Mouse (Mus musculus): ENCODE results near the gene Gm6217.
A peak's percentile ranks its signal among the peaks of the same experiment; 100 is the strongest.
"Not testable (repeated sequence)": the region's sequence is repeated elsewhere in the genome, so short reads cannot be mapped to it uniquely, and the experiment has no call there.

The Gm6217 gene

DNA sequence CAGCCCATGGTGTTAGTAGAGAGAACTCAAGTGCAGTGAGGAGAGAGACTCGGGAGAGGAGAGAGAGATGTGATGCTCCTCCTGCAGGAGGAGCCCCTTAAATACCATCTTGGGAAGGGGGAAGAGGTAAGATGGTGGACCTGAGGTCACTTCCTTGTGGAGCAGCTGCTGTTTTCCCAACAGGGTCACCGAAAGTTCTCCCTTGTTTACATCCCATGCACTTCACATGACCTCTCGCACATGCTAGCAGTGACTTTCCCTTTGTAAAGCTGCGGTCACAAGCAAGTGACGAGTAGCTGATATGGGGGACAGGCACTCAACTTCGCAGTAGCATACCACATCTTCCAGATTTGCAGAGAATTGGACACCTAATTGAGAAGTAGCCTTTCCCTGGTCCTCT lies at the start of gene Gm6217:
TSS of gene Gm6217 (minus strand) at position 74 of the 400 bp plus-strand sequence.
- not testable (repeated sequence) for DNase-seq

DNA sequence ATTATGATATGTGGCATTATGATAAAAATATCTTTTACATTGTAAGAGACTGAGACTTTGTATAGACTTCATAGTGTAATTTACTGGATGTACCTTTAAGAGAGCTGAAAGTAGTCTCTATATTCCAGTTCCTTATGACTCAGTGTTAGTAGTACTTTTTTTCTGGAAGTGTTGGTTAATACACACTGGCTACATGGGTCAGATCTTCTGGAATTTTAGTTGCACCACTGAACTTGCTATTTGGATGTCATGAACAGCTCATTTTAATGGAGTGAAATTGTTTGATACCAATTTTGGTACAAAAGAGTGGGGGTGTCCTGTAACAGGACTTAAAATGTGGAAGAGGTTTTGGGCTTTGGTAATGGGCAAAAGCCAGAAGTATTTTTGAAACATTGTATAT lies 46.6 kb upstream of the Gm6217 start:
- no peak for DNase-seq

DNA sequence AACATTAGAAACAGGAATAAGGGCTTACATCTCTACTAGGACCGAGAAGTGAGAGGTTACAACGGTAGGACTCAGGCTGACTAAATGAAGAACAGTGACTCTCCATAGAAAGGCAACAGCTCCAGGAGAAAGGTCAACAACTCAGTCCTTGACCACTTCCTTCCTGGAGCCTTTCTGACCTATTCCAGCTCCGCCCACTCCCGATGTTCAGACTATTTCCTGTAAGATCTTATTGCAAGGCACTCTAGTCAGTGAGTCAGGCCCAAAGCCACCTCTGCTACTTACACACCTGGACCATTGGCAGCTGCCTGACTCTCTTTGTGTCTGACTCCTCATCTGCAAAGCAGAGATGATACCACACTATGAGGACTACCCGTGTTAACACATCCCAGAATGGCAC lies 44.6 kb upstream of the Gm6217 start:
- peak; percentile 61 for DNase-seq

DNA sequence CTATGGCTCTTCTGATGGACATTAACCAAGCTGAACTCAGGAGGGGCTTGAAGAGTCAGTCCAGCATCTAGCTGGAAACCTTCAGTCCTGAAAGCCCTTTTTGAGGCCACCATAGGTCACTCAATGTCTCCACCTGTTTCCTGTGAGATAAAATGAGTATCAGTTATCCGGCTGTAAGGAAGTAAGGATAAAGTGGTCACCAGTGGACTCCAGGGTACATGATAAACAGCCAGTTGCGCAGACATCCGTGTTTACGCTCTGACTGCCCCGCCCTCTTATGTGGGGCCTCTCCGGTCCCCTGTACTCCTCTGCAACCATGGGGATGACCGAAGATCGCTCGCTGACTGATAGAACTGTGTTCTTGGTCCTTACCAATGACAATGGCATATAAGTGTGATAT lies 43.1 kb upstream of the Gm6217 start:
- peak; percentile 78 for DNase-seq

DNA sequence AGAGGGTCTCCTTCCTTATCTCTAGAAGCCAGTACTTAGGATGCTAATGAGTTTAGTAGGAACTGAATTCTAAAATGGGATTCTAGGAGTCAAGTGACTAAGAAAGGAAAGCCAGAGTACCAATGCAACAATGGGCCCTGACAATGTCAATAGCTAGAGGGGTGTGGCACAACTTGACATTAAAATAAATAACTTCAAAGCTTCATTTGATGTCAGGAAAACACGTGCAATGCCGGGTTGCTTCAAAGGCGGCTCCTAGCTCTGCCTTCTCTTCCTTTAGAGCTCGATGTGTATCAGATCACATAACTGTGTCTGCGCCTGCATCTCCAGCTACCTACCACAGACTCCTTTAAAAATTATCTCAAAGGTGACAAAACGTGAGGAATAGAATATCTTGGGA lies 42.7 kb upstream of the Gm6217 start:
- DNase-seq: peak; percentile 59

DNA sequence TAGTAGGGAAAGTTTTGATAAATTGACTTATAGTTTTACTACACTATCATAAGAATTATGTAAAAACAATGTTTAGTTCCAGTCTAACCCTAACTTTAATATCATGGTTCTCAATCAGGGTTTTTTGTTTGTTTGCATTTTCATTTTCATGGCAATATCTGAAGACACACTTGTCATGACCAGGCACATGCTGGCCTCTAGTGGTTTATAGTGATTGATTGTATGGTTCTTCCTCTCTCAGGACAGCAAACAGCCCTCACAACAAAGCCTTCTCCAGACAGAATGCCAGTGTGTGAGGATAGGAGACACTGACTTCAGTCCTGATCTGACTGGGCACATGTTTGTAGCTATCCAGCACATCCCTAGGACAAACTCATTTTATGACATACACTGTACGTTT lies 42.0 kb upstream of the Gm6217 start:
- DNase-seq: peak; percentile 43

DNA sequence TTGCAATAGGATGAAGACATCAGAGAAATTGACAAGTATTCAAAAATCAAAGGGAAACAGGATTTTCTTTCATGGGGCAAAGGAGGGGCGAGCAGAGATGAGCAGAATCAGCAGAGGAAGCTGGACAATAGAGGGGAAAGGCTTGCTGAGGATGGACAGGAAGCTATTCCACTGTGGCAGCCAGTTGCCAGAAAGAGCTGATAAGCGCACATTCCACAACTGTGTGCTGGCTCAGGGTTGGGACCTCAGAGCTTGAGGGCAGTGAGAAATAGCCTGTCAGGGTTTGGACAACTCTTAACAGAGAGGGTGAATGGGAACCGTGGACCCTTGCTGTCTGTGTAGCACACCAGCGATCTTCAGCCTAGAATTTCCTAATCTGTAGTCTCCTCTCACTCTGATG lies 40.8 kb upstream of the Gm6217 start:
- peak; percentile 66 for DNase-seq

DNA sequence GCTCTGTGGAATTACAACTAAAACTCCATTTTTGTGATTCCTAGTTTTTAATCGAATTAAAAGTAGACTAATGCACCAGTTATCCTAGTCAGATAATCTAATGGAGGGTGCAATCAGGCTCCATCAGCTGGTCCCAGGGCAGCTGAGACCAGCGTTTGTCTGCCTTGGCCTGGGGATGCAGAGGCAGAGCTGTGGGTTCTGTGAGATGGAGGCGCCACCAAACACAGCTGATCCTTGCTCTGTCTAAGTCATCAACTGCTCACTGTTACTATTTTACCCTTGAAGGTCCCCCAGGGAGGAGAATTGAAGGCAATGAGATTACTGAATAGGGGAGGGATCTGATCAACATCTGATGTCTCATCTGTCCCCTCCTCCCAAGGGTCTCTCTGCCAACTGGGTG lies 35.2 kb upstream of the Gm6217 start:
- DNase-seq: no peak

DNA sequence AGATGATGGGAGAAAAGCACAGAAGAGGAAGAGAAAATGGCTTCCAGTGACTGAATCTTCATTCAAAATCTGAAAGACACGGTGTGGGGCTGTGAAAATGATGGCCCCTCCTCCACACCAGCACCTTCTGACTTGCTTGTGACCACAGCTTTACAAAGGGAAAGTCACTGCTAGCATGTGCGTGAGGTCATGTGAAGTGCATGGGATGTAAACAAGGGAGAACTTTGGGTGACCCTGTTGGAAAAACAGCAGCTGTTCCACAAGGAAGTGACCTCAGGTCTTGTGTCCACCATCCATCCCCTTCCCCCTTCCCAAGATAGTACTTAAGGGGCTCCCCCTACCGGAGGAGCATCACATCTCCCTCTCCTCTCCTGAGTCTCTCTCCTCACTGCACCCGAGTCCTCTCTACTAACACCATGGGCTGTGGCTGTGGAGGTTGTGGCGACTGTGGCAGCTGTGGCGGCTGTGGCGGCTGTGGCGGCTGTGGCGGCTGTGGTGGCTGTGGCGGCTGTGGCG lies 28.7 kb upstream of the Gm6217 start, which contains the start of gene Gm47955:
TSS of gene Gm47955 (plus strand) at position 417 of the 516 bp plus-strand sequence.
- peak; percentile 10 for DNase-seq

DNA sequence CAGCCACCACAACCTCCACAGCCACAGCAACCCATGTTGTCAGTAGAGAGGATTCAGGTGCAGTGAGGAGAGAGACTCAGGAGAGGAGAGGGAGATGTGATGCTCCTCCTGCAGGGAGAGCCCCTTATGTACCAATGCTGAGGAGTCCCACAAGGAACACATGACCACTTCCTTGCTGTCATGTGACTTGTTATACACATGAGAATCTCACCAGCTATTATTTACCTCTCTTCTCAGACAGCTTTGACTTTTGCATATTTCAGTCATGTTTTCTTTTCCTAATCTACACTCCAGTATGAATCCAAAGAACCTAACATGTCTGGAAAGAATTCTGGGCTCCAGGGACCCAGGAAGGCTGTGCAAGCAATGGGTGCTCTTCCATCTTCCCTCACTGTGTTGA lies 24.7 kb upstream of the Gm6217 start, which contains the start of gene Gm7544:
TSS of gene Gm7544 (minus strand) at position 101 of the 400 bp plus-strand sequence.
- not testable (repeated sequence) for DNase-seq

DNA sequence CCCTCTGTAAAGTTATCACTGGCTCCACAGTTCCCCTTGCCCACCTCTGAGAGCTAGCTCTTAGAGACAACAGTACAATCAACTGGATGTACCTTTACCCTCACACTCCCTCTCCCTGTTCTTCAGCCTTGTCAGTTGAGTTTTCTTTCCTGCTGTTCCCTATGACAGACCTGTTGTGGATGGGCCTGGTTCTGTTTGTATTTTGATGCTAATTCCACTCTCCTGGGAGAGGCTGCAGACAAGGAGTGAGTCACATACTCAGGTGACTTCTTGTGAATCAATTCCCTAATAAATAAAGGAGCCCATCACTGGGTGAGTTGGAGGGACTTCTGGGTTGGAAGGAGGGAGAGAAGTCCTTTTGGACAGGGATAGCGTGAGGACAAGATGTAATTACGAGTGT lies 17.4 kb upstream of the Gm6217 start:
- DNase-seq: no peak

DNA sequence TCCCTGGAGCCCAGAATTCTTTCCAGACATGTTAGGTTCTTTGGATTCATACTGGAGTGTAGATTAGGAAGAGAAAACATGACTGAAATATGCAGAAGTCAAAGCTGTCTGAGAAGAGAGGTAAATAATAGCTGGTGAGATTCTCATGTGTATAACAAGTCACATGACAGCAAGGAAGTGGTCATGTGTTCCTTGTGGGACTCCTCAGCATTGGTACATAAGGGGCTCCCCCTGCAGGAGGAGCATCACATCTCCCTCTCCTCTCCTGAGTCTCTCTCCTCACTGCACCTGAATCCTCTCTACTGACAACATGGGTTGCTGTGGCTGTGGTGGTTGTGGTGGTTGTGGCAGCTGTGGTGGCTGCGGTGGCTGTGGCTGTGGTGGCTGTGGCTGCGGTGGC lies 14.8 kb upstream of the Gm6217 start:
- DNase-seq: not testable (repeated sequence)

DNA sequence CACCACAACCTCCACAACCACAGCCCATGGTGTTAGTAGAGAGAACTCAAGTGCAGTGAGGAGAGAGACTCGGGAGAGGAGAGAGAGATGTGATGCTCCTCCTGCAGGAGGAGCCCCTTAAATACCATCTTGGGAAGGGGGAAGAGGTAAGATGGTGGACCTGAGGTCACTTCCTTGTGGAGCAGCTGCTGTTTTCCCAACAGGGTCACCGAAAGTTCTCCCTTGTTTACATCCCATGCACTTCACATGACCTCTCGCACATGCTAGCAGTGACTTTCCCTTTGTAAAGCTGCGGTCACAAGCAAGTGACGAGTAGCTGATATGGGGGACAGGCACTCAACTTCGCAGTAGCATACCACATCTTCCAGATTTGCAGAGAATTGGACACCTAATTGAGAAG lies 12.1 kb upstream of the Gm6217 start, which contains the start of gene A030003K21Rik:
TSS of gene A030003K21Rik (minus strand) at position 94 of the 400 bp plus-strand sequence.
- DNase-seq: not testable (repeated sequence)

DNA sequence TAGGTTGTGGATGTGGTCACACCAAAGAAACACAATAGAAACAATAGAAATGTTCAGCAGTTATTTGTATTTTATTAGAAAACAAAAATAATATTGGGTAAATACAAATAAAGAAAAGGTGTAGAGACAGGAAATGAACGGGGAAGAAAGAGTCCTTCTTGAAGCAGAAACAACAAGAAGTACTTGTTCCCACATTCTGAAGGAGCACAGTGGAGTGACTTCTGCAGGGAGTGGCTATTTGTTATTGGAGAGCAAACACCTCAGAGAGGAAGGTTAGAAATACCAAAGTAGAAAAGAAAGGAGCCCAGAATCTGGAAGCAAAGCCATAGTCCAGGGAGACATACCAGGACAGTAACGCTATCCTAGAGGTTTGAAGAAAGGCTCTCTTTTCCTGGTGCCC lies 11.3 kb upstream of the Gm6217 start:
- DNase-seq: peak; percentile 9

DNA sequence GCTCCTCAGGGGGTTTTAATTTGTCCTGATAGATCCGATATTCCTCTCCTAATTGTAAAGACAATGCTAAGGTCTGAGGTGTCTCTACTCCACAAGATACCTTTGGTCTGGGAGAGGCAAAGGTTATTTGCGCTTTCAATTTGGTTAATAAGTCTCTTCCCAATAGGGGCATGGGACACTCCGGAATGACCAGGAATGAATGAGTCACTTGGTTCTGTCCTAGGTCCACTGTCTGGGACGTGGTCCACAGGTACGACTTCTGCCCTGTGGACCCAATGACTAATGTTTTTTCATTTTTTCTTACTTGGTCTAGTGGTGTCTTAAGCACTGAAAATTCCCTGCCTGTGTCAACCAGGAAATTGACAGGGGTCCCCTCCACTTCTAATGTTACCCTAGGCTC lies 7.5 kb upstream of the Gm6217 start:
- DNase-seq: no peak

DNA sequence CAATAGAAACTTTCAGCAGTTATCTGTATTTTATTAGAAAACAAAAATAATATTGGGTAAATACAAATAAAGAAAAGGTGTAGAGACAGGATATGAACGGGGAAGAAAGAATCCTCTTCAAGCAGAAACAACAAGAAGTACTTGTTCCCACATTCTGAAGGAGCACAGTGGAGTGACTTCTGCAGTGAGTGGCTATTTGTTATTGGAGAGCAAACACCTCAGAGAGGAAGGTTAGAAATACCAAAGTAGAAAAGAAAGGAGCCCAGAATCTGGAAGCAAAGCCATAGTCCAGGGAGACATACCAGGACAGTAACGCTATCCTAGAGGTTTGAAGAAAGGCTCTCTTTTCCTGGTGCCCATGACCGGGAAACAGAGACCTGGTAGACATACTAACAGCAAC lies 641 bp downstream of the Gm6217 start:
- DNase-seq: not testable (repeated sequence)

DNA sequence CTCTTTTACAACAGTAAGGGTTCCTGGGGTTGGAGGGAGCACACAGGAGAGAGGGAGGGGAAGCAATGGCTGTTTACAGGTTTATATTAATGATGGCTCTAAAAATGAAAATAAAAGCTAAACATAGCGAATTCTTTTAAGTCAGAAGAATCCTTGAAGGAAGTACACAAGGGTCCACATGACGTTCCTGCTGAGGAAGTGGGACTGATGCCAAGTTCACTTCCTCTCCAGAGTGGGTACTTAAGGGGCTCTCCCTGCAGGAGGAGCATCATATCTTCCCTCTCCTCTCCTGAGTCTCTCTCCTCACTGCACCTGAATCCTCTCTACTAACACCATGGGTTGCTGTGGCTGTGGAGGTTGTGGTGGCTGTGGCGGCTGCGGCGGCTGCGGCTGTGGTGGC lies 6.5 kb downstream of the Gm6217 start, which contains the start of gene A030014E15Rik:
TSS of gene A030014E15Rik (plus strand) at position 268 of the 400 bp plus-strand sequence.
- peak; percentile 56 for DNase-seq

DNA sequence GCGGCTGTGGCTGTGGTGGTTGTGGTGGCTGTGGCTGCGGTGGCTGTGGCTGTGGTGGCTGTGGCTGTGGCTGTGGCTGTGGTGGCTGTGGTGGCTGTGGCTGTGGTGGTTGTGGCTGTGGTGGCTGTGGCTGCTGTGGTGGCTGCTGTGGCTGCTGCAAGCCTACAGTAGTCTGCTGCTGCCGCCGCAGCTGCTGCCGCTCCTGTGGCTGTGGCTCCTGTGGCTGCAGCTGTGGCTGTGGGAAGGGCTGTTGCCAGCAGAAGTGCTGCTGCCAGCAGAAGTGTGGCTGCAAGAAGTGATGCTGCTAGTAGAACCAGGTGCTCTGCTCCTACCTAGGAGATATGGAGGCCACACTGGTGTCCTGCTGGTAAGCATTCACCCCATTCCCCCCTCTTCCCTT lies 17.8 kb downstream of the Gm6217 start:
- DNase-seq: not testable (repeated sequence)

DNA sequence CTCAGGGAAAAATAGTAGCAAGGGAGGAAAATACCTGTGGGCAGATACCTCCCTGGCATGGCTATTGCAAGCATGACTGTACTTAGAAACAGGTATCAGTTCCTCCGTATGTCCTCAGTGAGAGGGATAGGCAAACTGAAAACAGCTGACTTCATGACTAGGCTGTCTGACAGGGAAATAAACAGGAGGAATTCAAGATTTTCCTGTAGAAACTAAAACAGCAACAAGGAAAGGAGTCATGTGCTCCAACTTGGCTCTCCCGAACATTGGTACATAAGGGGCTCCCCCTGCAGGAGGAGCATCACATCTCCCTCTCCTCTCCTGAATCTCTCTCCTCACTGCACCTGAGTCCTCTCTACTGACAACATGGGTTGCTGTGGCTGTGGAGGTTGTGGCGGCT lies 18.2 kb downstream of the Gm6217 start, which contains the start of gene A030005L19Rik:
TSS of gene A030005L19Rik (plus strand) at position 301 of the 400 bp plus-strand sequence.
- peak; percentile 7 for DNase-seq

DNA sequence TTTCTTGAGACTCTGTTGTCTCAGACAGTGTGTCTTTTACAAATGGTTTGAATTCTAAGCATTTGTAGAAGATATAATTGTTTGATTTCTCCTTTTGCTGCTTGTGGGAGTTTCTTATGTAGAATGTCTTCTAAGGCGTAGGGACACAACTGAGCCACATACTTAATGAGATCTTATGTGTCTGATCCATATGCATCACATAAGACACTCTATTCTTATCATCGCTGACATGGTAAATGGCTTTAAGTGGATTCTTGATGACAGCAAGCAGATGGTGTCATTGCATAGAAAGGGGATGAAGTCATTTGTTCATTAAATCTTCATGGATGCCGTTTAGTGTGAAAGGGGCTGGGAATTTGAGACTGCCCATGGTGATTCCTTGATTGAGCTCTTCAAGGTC lies 25.3 kb downstream of the Gm6217 start:
- DNase-seq: no peak

DNA sequence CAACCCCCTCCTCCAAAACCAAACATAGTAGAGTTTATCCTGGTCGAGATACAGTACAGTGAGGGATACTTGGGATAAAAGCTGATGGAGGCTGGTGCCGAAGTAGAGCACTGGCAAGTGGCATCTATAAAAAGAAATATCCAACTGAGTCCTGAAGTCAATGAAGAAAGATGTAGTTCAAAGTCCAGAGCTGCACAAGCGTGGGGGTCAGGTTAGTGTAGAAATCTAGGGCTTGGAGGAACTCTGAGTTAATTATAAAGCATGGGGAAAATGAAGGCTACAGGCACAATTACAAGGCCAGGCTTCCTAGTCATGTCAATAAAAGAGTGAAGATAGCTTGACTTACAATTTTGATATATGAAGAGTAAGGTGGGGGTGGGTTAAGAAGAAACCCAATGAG lies 30.0 kb downstream of the Gm6217 start:
- DNase-seq: no peak

DNA sequence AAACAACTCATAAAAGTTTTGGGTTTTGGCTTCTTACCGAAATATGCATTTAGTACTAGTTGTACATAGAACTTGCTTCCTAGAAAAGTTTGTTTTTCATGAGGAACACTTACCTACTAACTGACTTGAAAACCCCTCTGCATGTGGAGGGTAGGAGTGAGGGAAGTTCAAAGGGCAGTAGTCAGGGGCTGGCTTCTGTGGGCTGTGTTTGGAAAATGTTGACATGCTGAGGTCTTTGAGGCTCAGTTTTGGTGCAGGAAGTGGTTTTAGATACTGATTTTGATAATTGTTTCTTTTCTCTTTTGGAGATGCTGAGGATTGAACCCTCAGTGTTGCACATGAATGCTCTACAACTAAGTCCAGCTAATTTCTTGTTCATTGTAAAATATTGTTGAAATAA lies 30.6 kb downstream of the Gm6217 start:
- no peak for DNase-seq

DNA sequence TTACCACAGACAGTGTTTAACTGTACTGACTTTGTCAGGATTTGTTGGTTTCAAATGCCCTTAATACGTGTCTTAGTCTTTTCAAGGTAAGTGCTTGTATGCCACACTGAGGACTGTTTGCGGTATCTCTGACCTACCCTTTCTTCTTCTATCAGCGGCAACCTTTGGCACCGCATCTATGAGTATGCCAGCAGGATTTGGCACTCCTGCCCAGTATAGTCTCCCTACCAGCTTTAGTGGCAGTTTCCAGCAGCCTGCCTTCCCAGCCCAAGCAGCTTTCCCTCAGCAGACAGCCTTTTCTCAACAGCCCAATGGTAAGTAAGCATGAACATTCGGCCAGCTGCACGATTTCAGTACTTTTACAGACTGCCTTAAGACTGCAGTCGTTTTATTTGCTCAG lies 37.9 kb downstream of the Gm6217 start:
- no peak for DNase-seq
